Mouse (Mus musculus) midbrain, embryonic 11.5 days (tissue): Measurements from ENCODE around the gene Rrp7a. TPM values are rescaled to one million over a fixed set of nuclear protein-coding genes. Genes with fewer than 3 reads are reported as not detected.

Source experiments
- ATAC-seq: fragments of 200-750 bp; cut with Nextera tagmentation; 2 replicates; pipeline ENCODE4 v1.8.0; 2017; ENCODE audit warnings: moderate TSS enrichment, moderate library complexity; ENCODE audit not compliant: low FRiP score
- DNase-seq: peaks from one replicate; pipeline ENCODE4 v3.0.0; 2015; ENCODE audit warnings: low spot score; ENCODE audit errors: missing footprints
- H3K27ac ChIP-seq: fragments of 300-500 bp; sonication (generic); 2 replicates; pipeline ENCODE4 v1.5.1; 2014; ENCODE audit warnings: low read depth, low read length
- H3K27me3 ChIP-seq: fragments of 300-500 bp; sonication (generic); 2 replicates; pipeline ENCODE4 v1.6.1; 2014; ENCODE audit warnings: mild to moderate bottlenecking, low read length, moderate library complexity, mixed read lengths; ENCODE audit not compliant: control insufficient read depth, insufficient read depth
- H3K36me3 ChIP-seq: fragments of 300-500 bp; sonication (generic); 2 replicates; pipeline ENCODE4 v1.6.1; 2014; ENCODE audit warnings: mild to moderate bottlenecking, low read length, moderate library complexity, mixed read lengths; ENCODE audit not compliant: control insufficient read depth, insufficient read depth
- H3K4me1 ChIP-seq: fragments of 300-500 bp; sonication (generic); 2 replicates; pipeline ENCODE4 v1.6.1; 2014; ENCODE audit warnings: low read length; ENCODE audit not compliant: control insufficient read depth, insufficient read depth
- H3K4me2 ChIP-seq: fragments of 300-500 bp; sonication (generic); 2 replicates; pipeline ENCODE4 v1.6.1; 2014; ENCODE audit warnings: mild to moderate bottlenecking, moderate library complexity
- H3K4me3 ChIP-seq: fragments of 300-500 bp; sonication (generic); 2 replicates; pipeline ENCODE4 v1.5.1; 2014; ENCODE audit warnings: low read depth, low read length
- H3K9ac ChIP-seq: fragments of 300-500 bp; sonication (generic); 2 replicates; pipeline ENCODE4 v1.6.1; 2014; ENCODE audit warnings: low read length
- H3K9me3 ChIP-seq: fragments of 300-500 bp; sonication (generic); 2 replicates; pipeline ENCODE4 v1.6.1; 2016; ENCODE audit warnings: low read length; ENCODE audit not compliant: control insufficient read depth
- WGBS: fragments of 180-500 bp; shearing (Covaris S2); extraction: QIAGEN DNeasy Blood & Tissue Kit; methylation state at CpG from one replicate; pipeline ENCODE4 v1.1.7; 2014; 5-methylcytosine and 5-hydroxymethylcytosine counted together
- polyA plus RNA-seq: library from polyadenylated mRNA; unstranded; fragments of >200 nt; fragmentation: Nextera tagmentation; extraction: Ambion mirVana; gene quantifications from 2 replicates; pipeline ENCODE4 v1.2.1, GENCODE M21; 2014

Rrp7a gene
- polyA plus RNA-seq, 1 experiment from 2014 or later, result 79.6 TPM

DNA sequence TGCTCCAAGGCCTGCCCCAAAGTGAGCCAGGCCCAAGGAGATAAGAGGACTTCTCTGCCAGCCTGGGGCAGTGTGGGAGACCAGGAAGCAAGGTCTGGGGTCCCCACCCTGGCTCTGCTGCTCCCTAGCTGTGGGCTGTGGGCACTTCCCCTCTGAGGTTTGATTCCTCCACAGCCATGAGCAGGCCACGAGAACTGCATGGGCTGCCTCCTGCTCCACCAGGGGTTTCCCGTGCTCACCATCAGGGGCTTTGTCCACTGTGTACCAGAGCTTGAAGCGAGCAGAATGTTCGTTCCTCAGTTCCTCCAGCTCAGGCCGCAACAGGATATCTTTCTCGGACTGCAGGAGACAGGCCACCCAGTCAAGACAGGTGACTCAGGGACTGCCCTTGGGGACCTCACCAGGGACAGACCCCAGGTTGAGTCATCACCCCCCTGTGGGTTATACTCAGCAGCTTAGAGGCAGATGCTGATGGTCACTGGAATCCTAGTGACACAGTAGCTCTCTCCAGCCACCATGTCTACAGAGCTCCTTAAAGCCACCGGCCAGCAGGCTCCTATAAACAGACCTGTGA is 36.1 kb upstream of the Rrp7a start:
- Histone ChIP-seq H3K9me3 (no peaks in the 10 kb centered on the region), H3K4me1 (peaks cover 14% of the 10 kb centered on the region), H3K36me3 (peaks cover 7% of the 10 kb centered on the region), H3K27me3 (no peaks in the 10 kb centered on the region), H3K27ac (no peak overlapping the region), H3K9ac (no peak overlapping the region), H3K4me3 (no peak overlapping the region), H3K4me2 (no peak overlapping the region)
- ATAC-seq, result no peak
- no peak for DNase-seq
- WGBS, result 93% methylated on average over 7 of the region's 7 CpGs

DNA sequence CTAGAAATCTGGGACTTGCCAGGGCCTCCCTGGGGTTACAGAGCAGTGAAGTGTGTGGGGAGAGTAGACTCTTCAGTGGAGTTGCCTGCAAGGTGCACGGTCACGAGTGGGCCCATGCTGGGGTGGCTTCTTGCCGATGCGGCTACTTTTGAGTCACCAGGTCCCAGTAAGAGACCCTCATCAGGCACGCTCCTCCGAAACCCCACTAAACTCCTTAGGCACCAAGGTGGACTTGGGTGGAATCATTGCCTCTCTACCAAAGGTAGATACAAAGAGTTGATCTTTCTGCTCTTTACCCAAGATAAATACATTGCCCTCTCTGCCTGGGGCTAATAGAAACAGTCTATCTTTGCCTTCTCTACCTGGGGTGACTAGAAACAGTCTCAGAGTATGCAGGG is 35.1 kb upstream of the Rrp7a start:
- DNase-seq (no peak), ATAC-seq (no peak)
- Histone ChIP-seq H3K36me3 (peaks cover 7% of the 10 kb centered on the region), H3K27me3 (no peaks in the 10 kb centered on the region), H3K9me3 (no peaks in the 10 kb centered on the region), H3K4me1 (peaks cover 14% of the 10 kb centered on the region), H3K4me2 (no peak overlapping the region), H3K4me3 (no peak overlapping the region), H3K27ac (no peak overlapping the region), H3K9ac (no peak overlapping the region)
- WGBS, result over 99% methylated on average over 6 of the region's 6 CpGs

- no peak overlapping the region for H3K4me2 ChIP-seq
- no peaks in the 10 kb centered on the region for H3K27me3 ChIP-seq
- peaks cover 7% of the 10 kb centered on the region for H3K36me3 ChIP-seq
- H3K9me3 ChIP-seq, result no peaks in the 10 kb centered on the region
- H3K4me1 ChIP-seq, result peaks cover 14% of the 10 kb centered on the region
- 74% methylated on average over 11 of the region's 11 CpGs for WGBS
- DNase-seq (peak; percentile 94), ATAC-seq (no peak)
- no peak overlapping the region for H3K9ac ChIP-seq
- H3K27ac ChIP-seq, result no peak overlapping the region
- H3K4me3 ChIP-seq, result no peak overlapping the region
Observed at GRCm38 (mm10) chr15:83156929-83157666, 34.5 kb upstream of the Rrp7a start.

DNA sequence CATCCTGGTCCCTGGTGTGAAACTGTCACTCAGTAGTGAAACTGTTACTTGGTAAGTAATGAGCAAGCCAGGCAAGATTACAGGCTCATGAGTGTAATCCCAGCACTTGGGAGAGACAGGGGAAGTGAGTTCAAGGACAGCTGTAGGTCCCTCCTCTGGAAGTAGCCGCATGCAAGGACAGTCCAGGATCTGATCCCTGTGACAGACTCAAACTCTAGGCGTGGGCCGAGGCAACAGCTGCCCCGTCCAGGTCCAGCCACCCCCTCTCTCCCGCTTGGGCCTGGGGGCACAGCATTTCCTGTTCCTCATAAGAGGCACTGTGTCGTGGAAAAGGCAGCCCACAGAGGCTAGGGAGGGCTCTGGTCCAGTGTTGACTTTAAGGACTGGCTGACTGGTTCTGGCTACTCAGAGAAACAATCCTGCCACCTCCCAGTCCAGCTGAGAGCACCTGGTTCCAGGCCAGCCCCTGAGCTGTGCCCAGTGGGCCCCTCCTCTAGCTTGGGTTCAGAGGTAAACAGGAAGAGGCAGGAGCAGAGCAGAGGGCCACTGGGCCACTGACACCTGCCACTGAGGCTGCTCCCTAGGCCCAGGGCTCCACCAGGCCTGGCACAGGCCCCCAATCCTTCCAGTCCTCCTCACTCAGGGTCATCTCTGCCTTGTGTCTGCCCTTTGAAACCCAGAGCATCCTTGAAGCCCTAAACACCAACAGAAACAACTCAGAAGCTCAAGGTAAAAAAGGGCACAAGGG is 33.2 kb upstream of the Rrp7a start:
- H3K4me1 ChIP-seq, result peaks cover 4% of the 10 kb centered on the region
- ATAC-seq (no peak), DNase-seq (no peak)
- no peak overlapping the region for H3K9ac ChIP-seq
- H3K9me3 ChIP-seq, result no peaks in the 10 kb centered on the region
- WGBS, result 86% methylated on average over 6 of the region's 6 CpGs
- no peak overlapping the region for H3K4me2 ChIP-seq
- H3K36me3 ChIP-seq, result peaks cover 7% of the 10 kb centered on the region
- H3K27me3 ChIP-seq, result no peaks in the 10 kb centered on the region
- no peak overlapping the region for H3K4me3 ChIP-seq
- no peak overlapping the region for H3K27ac ChIP-seq

- no peak for ATAC-seq
- Histone ChIP-seq H3K9ac (no peak overlapping the region), H3K27me3 (no peaks in the 10 kb centered on the region), H3K9me3 (no peaks in the 10 kb centered on the region), H3K27ac (no peak overlapping the region), H3K4me2 (no peak overlapping the region), H3K4me3 (no peak overlapping the region), H3K36me3 (peaks cover 3% of the 10 kb centered on the region), H3K4me1 (no peaks in the 10 kb centered on the region)
- DNase-seq, result no peak
- 97% methylated on average over 7 of the region's 7 CpGs for WGBS
Observed at GRCm38 (mm10) chr15:83154309-83154708, 31.7 kb upstream of the Rrp7a start.

DNA sequence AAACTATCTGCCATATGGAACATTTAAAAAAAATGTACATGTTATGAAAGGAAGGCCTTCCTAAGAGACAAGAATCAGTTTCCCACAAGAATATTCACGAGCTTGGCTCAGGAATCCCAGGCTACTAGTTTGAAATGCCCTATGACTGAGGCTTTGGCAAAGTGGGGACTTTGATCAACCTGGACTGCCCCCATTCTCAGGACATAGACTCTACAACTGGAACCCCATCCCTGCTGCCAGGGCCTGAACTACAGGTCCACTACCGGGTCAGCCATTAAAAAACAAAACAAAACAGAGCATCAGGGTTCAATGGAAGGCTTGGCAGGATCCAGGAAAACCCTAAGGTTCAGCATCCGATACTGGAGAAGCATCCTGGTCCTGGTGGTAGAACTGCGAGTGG is 28.1 kb upstream of the Rrp7a start:
- DNase-seq, result no peak
- no peaks in the 10 kb centered on the region for H3K9me3 ChIP-seq
- no peak overlapping the region for H3K27ac ChIP-seq
- no peak overlapping the region for H3K4me2 ChIP-seq
- peaks cover 8% of the 10 kb centered on the region for H3K4me1 ChIP-seq
- 89% methylated on average over 4 of the region's 4 CpGs for WGBS
- no peaks in the 10 kb centered on the region for H3K27me3 ChIP-seq
- H3K36me3 ChIP-seq, result peaks cover 7% of the 10 kb centered on the region; the same call in 1 of the 2 replicates
- H3K9ac ChIP-seq, result no peak overlapping the region
- no peak for ATAC-seq
- no peak overlapping the region for H3K4me3 ChIP-seq

- 31% methylated on average over 3 of the region's 3 CpGs for WGBS
Observed at GRCm38 (mm10) chr15:83150073-83150442, 27.5 kb upstream of the Rrp7a start.

GRCm38 (mm10) chr15:83149196-83150072 is 26.8 kb upstream of the Rrp7a start, which contains the start of gene Poldip3:
TSS of gene Poldip3 (minus strand) at chr15:83149384.
- Histone ChIP-seq H3K36me3 (peaks cover 9% of the 10 kb centered on the region; the same call in 1 of the 2 replicates), H3K27ac (peak within 1 kb of the TSS; percentile 89)

More at GRCm38 (mm10) chr15:83150073-83150442, 27.5 kb upstream of the Rrp7a start:
- H3K4me3 ChIP-seq, result no peak overlapping the region
- H3K9me3 ChIP-seq, result no peaks in the 10 kb centered on the region
- peaks cover 8% of the 10 kb centered on the region for H3K4me1 ChIP-seq
- no peak for DNase-seq
- H3K27ac ChIP-seq, result peak overlapping the region; percentile 89
- ATAC-seq, result no peak
- H3K36me3 ChIP-seq, result peaks cover 9% of the 10 kb centered on the region; the same call in 1 of the 2 replicates
- H3K4me2 ChIP-seq, result peak overlapping the region; percentile 29
- H3K27me3 ChIP-seq, result no peaks in the 10 kb centered on the region
- H3K9ac ChIP-seq, result peak overlapping the region; percentile 1; the same call in 1 of the 2 replicates

More at GRCm38 (mm10) chr15:83149196-83150072, 26.8 kb upstream of the Rrp7a start, which contains the start of gene Poldip3:
- H3K4me1 ChIP-seq, result peaks cover 8% of the 10 kb centered on the region
- peak within 1 kb of the TSS; percentile 93 for H3K9ac ChIP-seq
- peak; percentile 100 for DNase-seq
- no peaks in the 10 kb centered on the region for H3K27me3 ChIP-seq
- under 1% methylated on average over 56 of the region's 56 CpGs for WGBS
- H3K4me2 ChIP-seq, result peak within 1 kb of the TSS; percentile 91
- peak; percentile 93 for ATAC-seq
- H3K9me3 ChIP-seq, result no peaks in the 10 kb centered on the region
- H3K4me3 ChIP-seq, result peak within 1 kb of the TSS; percentile 61
